Mouse (Mus musculus) cerebellum, adult 9-10 months (tissue): ENCODE results near the gene Fstl1.

Experiments used
- DNase-seq: peaks from one replicate; pipeline ENCODE4 v3.0.0; 2022

Gene Fstl1

DNA sequence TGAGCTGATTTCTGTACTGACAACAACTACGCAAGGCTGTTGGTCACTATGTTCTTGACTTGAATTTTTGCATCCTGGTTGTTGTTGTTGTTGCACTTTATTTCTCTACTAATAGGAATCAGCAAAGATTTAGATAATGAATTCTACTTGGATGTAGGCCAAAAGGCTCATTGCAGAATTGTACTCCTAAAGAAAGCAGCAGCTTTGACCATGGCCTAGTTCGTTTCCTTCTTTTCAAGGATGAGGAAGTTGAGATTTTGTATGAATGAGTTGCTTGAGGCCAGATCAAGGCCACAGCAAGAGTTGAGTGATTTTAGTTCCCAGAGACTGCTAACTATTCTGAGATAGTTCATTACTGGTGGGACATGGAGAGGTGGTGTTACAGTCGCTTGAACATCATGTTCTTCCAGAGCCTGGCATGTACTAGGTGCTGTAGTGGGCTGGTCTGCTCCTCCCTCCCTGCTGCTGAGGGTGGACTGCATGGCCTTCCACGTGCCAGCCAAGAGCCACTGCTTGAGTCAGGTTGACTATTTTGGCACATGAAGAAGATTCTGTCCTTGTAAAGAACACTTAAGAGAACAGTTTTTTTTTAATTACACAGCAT is 94.5 kb downstream of the Fstl1 start:
- DNase-seq, result peak; percentile 22

DNA sequence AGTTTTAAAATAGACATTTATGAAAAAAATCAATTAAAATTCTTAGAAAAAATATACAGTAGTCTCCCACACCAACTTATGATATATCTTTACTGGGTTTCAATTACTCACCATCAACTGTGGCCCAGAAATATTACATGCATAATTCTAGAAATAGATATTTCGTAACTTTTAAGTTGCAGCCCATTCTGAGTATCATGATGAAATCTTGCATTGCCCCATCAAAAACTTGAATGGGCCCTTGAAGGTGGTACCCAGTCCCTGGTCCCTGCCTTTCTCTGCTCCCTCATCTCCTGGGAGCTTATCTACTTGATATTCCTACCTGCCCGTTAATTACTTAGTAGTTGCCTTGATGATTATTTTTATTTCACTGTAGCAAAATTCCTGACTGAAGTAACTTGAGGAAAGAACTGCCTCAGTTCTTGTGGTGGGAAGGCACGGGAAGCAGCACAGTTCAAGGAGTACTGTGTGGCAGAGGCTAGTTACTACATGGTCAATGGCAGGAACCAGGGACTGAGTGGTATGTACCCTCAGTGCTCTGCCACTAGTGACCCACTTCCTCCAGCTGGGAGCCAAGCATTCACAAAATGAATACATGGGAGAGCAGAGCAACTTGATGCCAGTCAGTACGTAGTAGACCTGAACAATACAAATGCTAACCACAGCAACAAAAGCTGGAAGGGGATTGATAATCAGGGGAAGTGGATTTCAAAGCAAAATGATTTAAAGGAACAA is 98.0 kb downstream of the Fstl1 start:
- no peak for DNase-seq

DNA sequence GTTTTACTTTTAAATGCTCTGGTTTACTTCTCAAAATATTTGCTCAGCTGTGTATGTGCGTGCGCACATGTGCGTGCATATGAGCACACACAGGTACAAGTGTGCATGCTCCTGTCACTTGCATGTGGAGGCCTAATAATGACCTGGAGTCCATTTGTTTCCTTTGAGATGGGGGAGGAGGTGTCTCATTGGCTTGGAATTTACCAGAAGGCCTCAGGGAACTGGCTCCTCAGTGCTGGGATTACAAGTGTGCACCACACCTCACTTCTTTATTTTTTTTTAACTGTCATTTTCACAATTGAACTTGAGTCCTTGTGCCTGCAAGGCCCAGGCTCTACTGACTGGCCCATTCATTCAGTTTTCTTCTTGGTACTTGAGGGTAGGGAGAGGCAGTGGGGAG is 100.7 kb downstream of the Fstl1 start:
- no peak for DNase-seq

DNA sequence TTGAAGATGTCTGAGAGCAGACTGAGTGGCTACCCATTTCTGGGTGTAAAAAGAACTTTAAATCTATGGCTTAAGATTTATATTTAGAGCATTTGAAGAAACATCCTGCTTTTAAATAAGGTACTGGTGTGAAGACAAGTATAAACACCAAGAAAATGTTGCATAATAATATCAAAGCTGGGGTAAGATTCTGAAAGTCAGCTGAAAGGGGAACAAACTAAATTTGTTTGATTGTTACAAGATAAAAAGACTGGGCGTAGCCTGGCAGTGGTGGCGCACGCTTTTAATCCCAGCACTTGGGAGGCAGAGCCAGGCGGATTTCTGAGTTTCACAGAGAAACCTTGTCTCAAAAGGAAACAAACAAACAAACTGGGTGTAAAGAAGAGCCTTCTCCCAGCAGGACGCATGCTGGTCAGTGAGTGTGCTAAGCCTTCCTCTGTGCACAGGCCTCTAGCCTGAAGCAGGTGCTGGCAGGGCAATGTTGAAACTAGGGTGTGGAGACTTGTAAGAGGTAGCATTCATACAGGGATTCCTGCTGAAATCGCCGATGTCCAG is 102.4 kb downstream of the Fstl1 start:
- DNase-seq, result no peak

DNA sequence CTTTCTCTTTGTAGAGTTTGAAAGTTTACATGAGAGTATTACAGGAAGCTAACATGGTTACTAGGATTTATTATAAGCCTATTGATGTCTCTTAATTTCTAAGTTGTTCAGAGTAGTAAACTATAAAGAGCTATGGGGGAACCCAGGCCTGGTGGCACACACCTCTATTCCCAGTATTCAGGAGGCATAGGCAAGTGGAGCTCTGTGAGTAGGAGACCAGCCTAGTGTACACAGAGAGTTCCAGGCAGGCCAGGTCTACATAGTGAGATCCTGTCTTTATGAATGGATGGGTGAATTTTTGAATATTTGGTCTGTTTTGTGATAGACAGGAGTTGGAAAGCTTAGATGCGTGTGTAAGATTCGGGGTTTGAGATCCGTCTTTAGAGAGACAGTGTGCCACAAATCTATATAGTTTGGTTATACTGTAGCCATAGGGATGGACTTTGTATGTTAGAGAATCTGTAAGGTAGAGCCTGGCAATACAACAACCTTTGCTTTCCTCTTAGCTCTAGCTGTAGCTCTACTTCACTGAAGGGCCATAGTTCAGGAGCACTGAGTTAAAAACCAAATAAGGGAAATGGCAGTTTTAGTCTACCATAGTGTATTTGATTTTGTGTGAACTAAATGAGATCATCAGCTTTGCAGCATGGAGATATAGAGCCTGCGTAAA is 103.2 kb downstream of the Fstl1 start:
- no peak for DNase-seq

DNA sequence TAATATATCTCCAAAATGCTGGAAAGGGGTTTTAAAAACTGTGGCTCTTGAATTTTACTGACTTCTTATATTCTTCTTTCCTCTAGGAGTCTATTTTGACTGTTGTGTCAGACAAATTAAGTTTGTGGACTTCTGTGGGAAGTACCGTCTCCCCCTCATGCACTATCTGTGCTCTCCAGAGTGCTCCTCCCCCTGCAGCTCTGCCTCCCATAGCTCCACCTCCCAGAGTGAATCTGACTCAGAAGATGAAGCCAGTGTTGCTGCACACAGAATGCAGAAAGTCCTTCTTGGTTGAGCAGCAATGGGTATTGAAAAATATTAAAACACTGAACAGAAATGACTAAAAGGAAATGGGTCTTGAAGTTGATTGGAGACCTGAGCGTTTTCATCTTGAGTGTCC is 104.5 kb downstream of the Fstl1 start:
- no peak for DNase-seq
